Mouse (Mus musculus) spleen, adult 2 months (tissue): ENCODE measurements around the gene Lrp1.

Experiments used
- CTCF ChIP-seq: fragments of 200-500 bp; IDR thresholded peaks from 2 replicates; pipeline ENCODE4 v1.5.1; 2011; ENCODE audit warnings: mild to moderate bottlenecking, inconsistent platforms; ENCODE audit not compliant: insufficient read depth, insufficient read length, insufficient replicate concordance; ENCODE audit errors: extremely low read depth
- POLR2A ChIP-seq: fragments of 200-500 bp; IDR thresholded peaks from 2 replicates; pipeline ENCODE4 v1.6.1; 2011; ENCODE audit warnings: low read depth, low read length, inconsistent platforms

GRCm38 (mm10) chr10:127534929-127535384, 86.0 kb downstream of the Lrp1 start:
- TF ChIP-seq POLR2A: no peak
- TF ChIP-seq CTCF: no peak
